Mouse (Mus musculus) megakaryocyte, embryonic 14.5 days (primary cell): ENCODE measurements around the gene Med31.

Source experiments
- FLI1 ChIP-seq: IDR thresholded peaks from 2 replicates; pipeline ENCODE4 v1.6.1; 2012; ENCODE audit warnings: low read length, inconsistent platforms, mixed read lengths
- GATA1 ChIP-seq: IDR thresholded peaks from 3 replicates; pipeline ENCODE4 v1.6.1; 2012; ENCODE audit warnings: mixed read lengths, low read length, inconsistent platforms, borderline replicate concordance

DNA sequence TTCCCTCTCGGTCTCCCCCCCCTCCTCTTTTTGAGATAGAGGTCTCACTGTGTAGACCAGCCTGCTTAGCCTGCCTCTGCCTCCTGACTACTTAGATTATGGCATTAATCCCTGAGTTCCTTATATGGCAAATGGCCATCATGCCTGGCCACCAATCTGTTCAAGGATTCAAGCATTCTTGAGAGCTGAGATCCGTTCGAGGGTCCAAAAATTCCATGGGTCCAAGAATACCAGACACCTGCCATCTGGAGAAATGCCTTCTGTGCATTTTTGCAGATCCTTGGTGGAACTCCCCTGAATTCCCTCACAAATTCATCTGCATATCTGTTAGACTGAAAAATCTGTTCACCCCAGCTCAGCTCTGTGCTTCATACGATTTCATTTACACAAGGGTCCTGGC, 8.0 kb upstream of the Med31 start:
- TF ChIP-seq GATA1: no peak
- TF ChIP-seq FLI1: no peak
